Mouse (Mus musculus): ENCODE data around the gene Traf3. TPM values are rescaled to one million over a fixed set of nuclear protein-coding genes. Genes with fewer than 3 reads are reported as not detected.

The Traf3 gene
- polyA plus RNA-seq, 1 experiment from 2014 or later: 5.1 TPM

DNA sequence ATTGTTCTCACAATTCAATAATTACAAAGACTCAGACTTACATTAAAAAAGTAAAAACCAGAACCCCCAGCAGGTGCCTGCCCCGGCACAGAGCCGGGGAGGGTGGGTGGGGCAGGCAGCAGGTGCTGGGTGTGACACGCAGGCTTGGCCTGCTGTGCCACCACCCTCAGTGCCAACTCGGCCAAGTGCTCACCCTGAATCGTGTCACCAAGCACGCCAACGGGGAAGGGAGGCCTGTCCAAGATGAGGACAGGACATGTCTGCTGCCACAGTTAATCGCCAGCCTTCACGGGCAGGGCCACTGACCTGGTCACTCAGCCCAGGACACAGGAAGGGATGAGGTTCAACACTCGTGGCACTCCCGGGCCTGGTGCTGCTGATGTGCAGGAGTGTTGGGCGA, 126.9 kb downstream of the Traf3 start:
- H3K4me3 ChIP-seq: no peak overlapping the region
- no peaks in the 10 kb centered on the region for H3K27me3 ChIP-seq
- 87% methylated on average over 12 of the region's 12 CpGs for WGBS
- H3K4me2 ChIP-seq: no peak overlapping the region
- peaks cover 66% of the 10 kb centered on the region for H3K36me3 ChIP-seq
- no peaks in the 10 kb centered on the region for H3K9me3 ChIP-seq (replicated peaks)
- no peaks in the 10 kb centered on the region for H3K4me1 ChIP-seq (replicated peaks)
- H3K27ac ChIP-seq: no peak overlapping the region
- no peak overlapping the region for H3K9ac ChIP-seq
- ATAC-seq (replicated peaks; ENCODE audit: insufficient number of reproducible peaks, insufficient read depth, low FRiP score, low read depth): no peak

DNA sequence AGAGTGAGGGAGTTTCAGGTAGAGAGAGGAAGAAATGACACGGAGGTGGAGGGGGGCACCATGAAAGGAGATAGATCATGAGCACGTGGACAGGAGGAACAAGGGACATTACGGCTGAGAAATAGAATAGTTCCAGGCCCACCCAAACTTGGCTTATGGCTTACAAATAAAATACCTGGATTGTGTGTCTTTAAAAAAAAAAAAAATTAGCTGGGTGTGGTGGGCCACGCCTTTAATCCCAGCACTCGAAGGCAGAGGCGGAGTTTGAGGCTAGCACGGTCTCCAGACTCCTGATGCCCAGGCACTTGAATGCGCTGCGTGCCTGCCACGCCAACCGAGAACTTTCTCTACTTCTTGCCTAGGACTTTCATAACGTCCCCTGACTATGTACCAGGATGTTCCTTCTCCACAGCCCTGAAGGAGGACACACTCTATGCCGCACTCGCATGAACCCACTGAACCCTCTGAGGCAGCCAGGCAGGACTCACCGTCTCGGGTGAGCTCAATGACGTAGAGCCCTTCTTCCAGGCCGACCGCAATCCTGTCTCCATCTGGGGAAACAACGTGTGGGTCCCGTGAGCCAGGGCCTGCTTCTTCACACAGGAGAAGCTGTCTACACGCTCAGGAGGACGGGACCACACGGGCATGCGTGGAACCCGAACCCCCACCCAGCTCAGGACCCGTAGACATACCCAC, 135.3 kb downstream of the Traf3 start:
- Histone ChIP-seq H3K4me1 (replicated peaks) (no peaks in the 10 kb centered on the region), H3K9me3 (replicated peaks) (no peaks in the 10 kb centered on the region), H3K27me3 (no peaks in the 10 kb centered on the region), H3K27ac (no peak overlapping the region), H3K4me3 (no peak overlapping the region), H3K9ac (no peak overlapping the region), H3K36me3 (peaks cover 93% of the 10 kb centered on the region), H3K4me2 (no peak overlapping the region)
- ATAC-seq (replicated peaks; ENCODE audit: insufficient number of reproducible peaks, insufficient read depth, low FRiP score, low read depth): no peak
- WGBS: 91% methylated on average over 27 of the region's 27 CpGs

DNA sequence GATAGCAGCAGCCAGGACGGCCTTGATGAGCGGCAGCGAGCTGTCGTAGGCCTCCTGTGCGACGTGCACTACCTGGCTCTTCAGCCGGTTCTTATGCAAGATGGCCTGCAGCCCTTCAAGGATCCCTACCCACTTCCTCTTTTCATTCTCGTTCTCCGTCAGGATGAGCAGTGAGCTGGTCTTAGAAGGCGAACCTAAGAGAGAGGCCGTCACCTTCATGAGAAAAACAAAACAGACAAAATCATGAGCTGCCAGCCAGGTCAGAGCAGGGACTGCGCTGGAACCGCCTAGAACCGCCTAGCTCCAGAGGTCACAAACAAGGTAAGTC, 135.8 kb downstream of the Traf3 start:
- no peak for ATAC-seq (replicated peaks; ENCODE audit: insufficient number of reproducible peaks, insufficient read depth, low FRiP score, low read depth)
- H3K9ac ChIP-seq: no peak overlapping the region
- H3K27ac ChIP-seq: no peak overlapping the region
- H3K4me2 ChIP-seq: no peak overlapping the region
- no peaks in the 10 kb centered on the region for H3K9me3 ChIP-seq (replicated peaks)
- H3K4me3 ChIP-seq: no peak overlapping the region
- H3K4me1 ChIP-seq (replicated peaks): no peaks in the 10 kb centered on the region
- H3K36me3 ChIP-seq: peaks cover 94% of the 10 kb centered on the region
- no peaks in the 10 kb centered on the region for H3K27me3 ChIP-seq
- 90% methylated on average over 14 of the region's 14 CpGs for WGBS

DNA sequence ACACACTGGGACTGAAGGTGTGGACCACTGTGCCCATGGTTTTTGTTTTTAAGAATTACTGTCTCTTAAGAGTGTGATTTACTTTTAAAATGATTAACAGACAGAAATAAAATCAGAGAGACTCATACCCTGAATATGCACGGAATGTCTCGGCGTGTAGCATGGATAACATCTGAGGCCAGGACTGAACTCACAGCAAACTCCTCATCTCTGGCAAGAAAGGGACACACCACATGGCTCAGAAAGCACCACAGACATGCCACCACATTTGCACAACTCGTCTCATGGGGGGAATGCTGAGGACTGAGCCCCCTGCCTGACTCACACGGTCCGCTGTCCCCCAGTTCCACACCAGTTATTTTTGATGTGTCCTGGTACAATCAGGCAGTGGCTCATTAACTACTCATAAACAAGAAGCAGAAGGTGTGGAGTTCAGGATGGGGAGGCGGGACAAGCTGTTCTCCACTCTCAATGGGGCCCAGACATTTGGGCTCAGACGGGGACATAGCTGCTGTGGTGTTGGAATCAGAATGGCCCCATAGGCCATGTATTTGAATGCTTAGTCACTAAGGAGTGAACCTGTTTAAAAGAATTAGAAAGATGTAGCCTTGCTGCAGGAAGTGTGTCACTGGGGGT, 137.7 kb downstream of the Traf3 start:
- ATAC-seq (replicated peaks; ENCODE audit: insufficient number of reproducible peaks, insufficient read depth, low FRiP score, low read depth): no peak
- Histone ChIP-seq H3K36me3 (peaks cover 93% of the 10 kb centered on the region), H3K9ac (no peak overlapping the region), H3K9me3 (replicated peaks) (no peaks in the 10 kb centered on the region), H3K4me1 (replicated peaks) (no peaks in the 10 kb centered on the region), H3K27ac (no peak overlapping the region), H3K27me3 (no peaks in the 10 kb centered on the region), H3K4me3 (no peak overlapping the region), H3K4me2 (no peak overlapping the region)
- 89% methylated on average over 8 of the region's 8 CpGs for WGBS

DNA sequence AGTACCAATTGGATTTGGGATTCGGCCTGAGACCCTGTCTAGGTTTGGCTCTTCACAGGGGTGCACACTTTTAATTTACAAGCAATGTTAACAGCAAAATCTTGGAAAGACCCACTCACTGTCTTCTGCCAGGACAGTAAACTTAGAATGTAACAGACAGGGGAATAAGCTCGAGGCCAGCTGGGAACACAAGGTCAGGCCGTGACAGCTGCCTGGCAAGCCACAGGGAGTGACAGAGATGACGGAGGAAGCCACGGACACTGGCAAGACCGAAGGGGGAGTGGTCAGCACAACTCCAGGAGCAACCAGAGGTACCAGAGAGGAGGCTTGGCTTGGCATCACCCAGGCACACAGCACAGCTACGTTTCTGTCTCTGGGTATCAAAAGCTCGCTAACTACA, 140.7 kb downstream of the Traf3 start:
- Histone ChIP-seq H3K27ac (no peak overlapping the region), H3K4me3 (no peak overlapping the region), H3K9ac (no peak overlapping the region), H3K27me3 (no peaks in the 10 kb centered on the region), H3K36me3 (peaks cover 95% of the 10 kb centered on the region), H3K4me2 (no peak overlapping the region), H3K9me3 (replicated peaks) (no peaks in the 10 kb centered on the region), H3K4me1 (replicated peaks) (no peaks in the 10 kb centered on the region)
- no peak for ATAC-seq (replicated peaks; ENCODE audit: insufficient number of reproducible peaks, insufficient read depth, low FRiP score, low read depth)
- 80% methylated on average over 8 of the region's 8 CpGs for WGBS

DNA sequence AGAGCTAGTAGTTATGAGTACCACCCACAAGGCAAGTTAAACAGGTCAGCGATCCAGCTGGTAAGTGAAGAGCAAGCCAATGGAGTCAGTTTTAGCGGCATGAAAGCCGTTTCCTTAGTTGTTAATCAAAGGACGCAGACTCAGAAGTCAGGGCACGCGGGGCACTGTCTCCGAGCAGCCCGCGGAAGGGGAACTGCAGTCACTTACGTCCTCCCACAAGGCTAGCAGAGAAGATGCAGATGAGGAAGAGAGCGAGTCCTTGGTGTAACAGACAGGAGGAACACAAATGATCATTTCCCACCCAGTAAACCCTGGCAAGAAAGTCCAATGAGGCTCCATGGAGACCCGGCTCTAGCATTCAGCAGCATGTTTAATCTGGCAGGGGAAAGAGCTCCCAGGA, 143.1 kb downstream of the Traf3 start:
- Histone ChIP-seq H3K27ac (no peak overlapping the region), H3K9ac (no peak overlapping the region), H3K9me3 (replicated peaks) (no peaks in the 10 kb centered on the region), H3K4me3 (no peak overlapping the region), H3K4me1 (replicated peaks) (no peaks in the 10 kb centered on the region), H3K4me2 (no peak overlapping the region), H3K27me3 (no peaks in the 10 kb centered on the region), H3K36me3 (peaks cover 96% of the 10 kb centered on the region)
- WGBS: 86% methylated on average over 12 of the region's 12 CpGs
- ATAC-seq (replicated peaks; ENCODE audit: insufficient number of reproducible peaks, insufficient read depth, low FRiP score, low read depth): no peak

DNA sequence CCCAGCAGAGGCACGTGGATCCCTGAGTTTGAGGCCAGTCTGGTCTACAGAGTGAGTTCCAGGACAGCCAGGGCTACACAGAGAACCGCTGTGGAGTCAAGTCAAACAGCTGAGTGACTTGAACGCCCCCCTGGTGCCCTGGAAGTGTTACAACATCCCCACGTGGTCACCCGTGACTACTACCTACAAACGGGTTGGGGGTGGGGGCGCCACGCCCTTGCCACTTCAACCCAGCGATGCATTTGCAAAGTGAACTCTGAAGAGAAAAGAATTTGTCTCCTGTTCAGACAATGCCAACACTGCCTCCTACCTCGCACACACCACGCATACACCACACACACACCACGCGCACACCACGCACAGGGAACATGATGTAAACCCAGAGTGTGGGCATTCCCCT, 143.8 kb downstream of the Traf3 start:
- Histone ChIP-seq H3K9ac (no peak overlapping the region), H3K27ac (no peak overlapping the region), H3K9me3 (replicated peaks) (no peaks in the 10 kb centered on the region), H3K4me3 (no peak overlapping the region), H3K36me3 (peaks cover 94% of the 10 kb centered on the region), H3K27me3 (no peaks in the 10 kb centered on the region), H3K4me2 (no peak overlapping the region), H3K4me1 (replicated peaks) (no peaks in the 10 kb centered on the region)
- no peak for ATAC-seq (replicated peaks; ENCODE audit: insufficient number of reproducible peaks, insufficient read depth, low FRiP score, low read depth)
- 82% methylated on average over 14 of the region's 14 CpGs for WGBS

DNA sequence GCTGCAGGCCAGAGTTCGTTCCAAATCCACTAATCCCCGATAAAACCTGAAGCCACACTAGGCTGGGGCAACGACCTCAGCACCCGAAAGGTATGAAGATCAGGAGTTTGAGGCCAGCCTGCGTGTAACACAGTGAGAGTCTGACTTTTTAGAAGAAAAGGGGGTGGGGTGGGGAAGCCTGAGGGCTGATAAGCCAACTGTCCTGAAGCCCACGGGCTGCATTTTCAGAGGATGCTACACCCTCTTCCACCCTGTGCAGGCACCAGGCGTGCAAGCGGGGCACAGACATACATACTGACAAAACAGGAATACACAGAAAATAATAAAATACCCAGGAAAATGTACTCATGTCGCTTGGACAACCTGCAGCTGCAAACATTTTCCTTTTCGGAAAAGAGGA, 145.6 kb downstream of the Traf3 start:
- 86% methylated on average over 10 of the region's 10 CpGs for WGBS
- no peaks in the 10 kb centered on the region for H3K9me3 ChIP-seq (replicated peaks)
- ATAC-seq (replicated peaks; ENCODE audit: insufficient number of reproducible peaks, insufficient read depth, low FRiP score, low read depth): no peak

DNA sequence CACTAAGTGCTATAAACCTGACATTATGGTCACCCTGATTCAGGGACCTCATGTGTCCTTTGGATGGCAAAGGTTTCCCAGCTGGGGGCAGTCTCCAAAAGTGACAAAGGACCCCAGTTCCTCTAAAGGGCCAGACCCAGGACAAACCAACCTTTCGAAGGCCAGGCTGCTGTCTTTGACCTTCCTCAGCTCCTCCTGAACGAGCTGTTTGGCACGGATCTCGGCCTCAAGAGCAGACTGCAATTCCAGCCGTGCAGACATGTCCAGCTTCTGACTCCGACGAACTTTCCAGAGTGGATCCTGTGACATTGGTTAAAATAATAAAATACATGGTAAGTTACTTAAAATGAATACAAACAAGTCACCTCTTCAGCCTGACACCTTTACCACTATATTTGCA, 148.1 kb downstream of the Traf3 start:
- Histone ChIP-seq H3K27ac (no peak overlapping the region), H3K9ac (no peak overlapping the region), H3K4me3 (no peak overlapping the region), H3K27me3 (no peaks in the 10 kb centered on the region), H3K36me3 (peaks cover 97% of the 10 kb centered on the region), H3K4me2 (no peak overlapping the region), H3K4me1 (replicated peaks) (no peaks in the 10 kb centered on the region), H3K9me3 (replicated peaks) (no peaks in the 10 kb centered on the region)
- WGBS: 80% methylated on average over 7 of the region's 7 CpGs
- no peak for ATAC-seq (replicated peaks; ENCODE audit: insufficient number of reproducible peaks, insufficient read depth, low FRiP score, low read depth)

More for the DNA sequence above, 145.6 kb downstream of the Traf3 start:
- Histone ChIP-seq H3K36me3 (peaks cover 94% of the 10 kb centered on the region), H3K4me1 (replicated peaks) (no peaks in the 10 kb centered on the region), H3K4me2 (no peak overlapping the region), H3K4me3 (no peak overlapping the region), H3K27ac (no peak overlapping the region), H3K9ac (no peak overlapping the region), H3K27me3 (no peaks in the 10 kb centered on the region)

Other genes starting within 250 kb of the Traf3 start
- gene Ankrd9, start 187.3 kb upstream of the Traf3 start, polyA plus RNA-seq (2015; fragmentation: Nextera tagmentation; extraction: Ambion mirVana): 15.4 and 18.0 TPM in 2 replicates
- gene Rcor1, start 127.0 kb upstream of the Traf3 start, polyA plus RNA-seq (2015; fragmentation: Nextera tagmentation; extraction: Ambion mirVana): 6.5 and 7.9 TPM in 2 replicates
- not detected in 2 replicates for gene 4930595D18Rik, start 18.1 kb downstream of the Traf3 start, polyA plus RNA-seq (2015; fragmentation: Nextera tagmentation; extraction: Ambion mirVana)
- 1.4 and 2.0 TPM in 2 replicates for gene Amn, start 104.7 kb downstream of the Traf3 start, polyA plus RNA-seq (2015; fragmentation: Nextera tagmentation; extraction: Ambion mirVana)
- gene Cdc42bpb, start 211.3 kb downstream of the Traf3 start, polyA plus RNA-seq (2015; fragmentation: Nextera tagmentation; extraction: Ambion mirVana): 20.1 and 26.7 TPM in 2 replicates
- 0.45 and 1.6 TPM in 2 replicates for gene Lbhd2, start 240.4 kb downstream of the Traf3 start, polyA plus RNA-seq (2015; fragmentation: Nextera tagmentation; extraction: Ambion mirVana)

Data from heart, embryonic 15.5 days (tissue).